Mouse (Mus musculus) C2C12 (cell line): ENCODE measurements around the gene Cmtr1.

Experiments
- CEBPB ChIP-seq: IDR thresholded peaks from one replicate; pipeline ENCODE4 v1.6.1; 2011; ENCODE audit warnings: low read depth, mild to moderate bottlenecking, control low read depth, moderate library complexity
- CTCF ChIP-seq: IDR thresholded peaks from one replicate; pipeline ENCODE4 v1.5.1; 2011; ENCODE audit not compliant: control insufficient read depth, insufficient read depth, insufficient read length
- FOSL1 ChIP-seq: IDR thresholded peaks from one replicate; pipeline ENCODE4 v1.8.0; 2011; ENCODE audit warnings: mild to moderate bottlenecking, low read length; ENCODE audit not compliant: poor library complexity, insufficient read depth, severe bottlenecking
- MAX ChIP-seq: IDR thresholded peaks from one replicate; pipeline ENCODE4 v1.6.1; 2011; ENCODE audit warnings: mild to moderate bottlenecking, control low read depth
- MYOD1 ChIP-seq: IDR thresholded peaks from one replicate; pipeline ENCODE4 v1.6.1; 2011; ENCODE audit warnings: low read depth; ENCODE audit not compliant: control insufficient read depth, insufficient read length
- MYOG ChIP-seq: IDR thresholded peaks from one replicate; pipeline ENCODE4 v1.6.1; 2011; ENCODE audit not compliant: control insufficient read depth, insufficient read length; ENCODE audit errors: extremely low read depth
- USF1 ChIP-seq: IDR thresholded peaks from one replicate; pipeline ENCODE4 v1.6.1; 2011; ENCODE audit warnings: low read depth, mild to moderate bottlenecking, control low read depth, moderate library complexity

- TF ChIP-seq CEBPB (no peak), CTCF (no peak), USF1 (no peak), MAX (no peak), MYOD1 (no peak), MYOG (no peak), FOSL1 (no peak)
Observed at GRCm38 (mm10) chr17:29615024-29615551, 45.3 kb upstream of the Cmtr1 start.
